Mouse (Mus musculus) limb, embryonic 11.5 days (tissue): ENCODE data around the gene Kdm5a. TPM values are rescaled to one million over a fixed set of nuclear protein-coding genes. Genes with fewer than 3 reads are reported as not detected.

Experiments
- ATAC-seq: fragments of 200-750 bp; cut with Nextera tagmentation; 2 replicates; pipeline ENCODE4 v1.8.0; 2017; ENCODE audit warnings: low read depth; ENCODE audit not compliant: insufficient number of reproducible peaks, low FRiP score, low TSS enrichment
- DNase-seq: peaks from one replicate; pipeline ENCODE4 v3.0.0-alpha.2; 2015; ENCODE audit warnings: low spot score
- H3K27ac ChIP-seq: fragments of 300-500 bp; sonication (generic); replicated peaks from 2 replicates; pipeline ENCODE4 v1.5.1; 2014; ENCODE audit warnings: low read depth, mild to moderate bottlenecking, low read length
- H3K27me3 ChIP-seq: fragments of 300-500 bp; sonication (generic); 2 replicates; pipeline ENCODE4 v1.6.1; 2014; ENCODE audit warnings: mild to moderate bottlenecking, low read length, mixed read lengths; ENCODE audit not compliant: control insufficient read depth, insufficient read depth
- H3K36me3 ChIP-seq: fragments of 300-500 bp; sonication (generic); 2 replicates; pipeline ENCODE4 v1.6.1; 2014; ENCODE audit warnings: mild to moderate bottlenecking, low read length, moderate library complexity, mixed read lengths; ENCODE audit not compliant: control insufficient read depth, insufficient read depth
- H3K4me1 ChIP-seq: fragments of 300-500 bp; sonication (generic); 2 replicates; pipeline ENCODE4 v1.6.1; 2014; ENCODE audit warnings: low read length, mixed read lengths; ENCODE audit not compliant: control insufficient read depth, insufficient read depth
- H3K4me2 ChIP-seq: fragments of 300-500 bp; sonication (generic); 2 replicates; pipeline ENCODE4 v1.6.1; 2014; ENCODE audit warnings: low read depth, mild to moderate bottlenecking, moderate library complexity; ENCODE audit not compliant: severe bottlenecking
- H3K4me3 ChIP-seq: fragments of 300-500 bp; sonication (generic); 2 replicates; pipeline ENCODE4 v1.5.1; 2014; ENCODE audit warnings: low read depth, low read length
- H3K9ac ChIP-seq: fragments of 300-500 bp; sonication (generic); 2 replicates; pipeline ENCODE4 v1.6.1; 2014; ENCODE audit warnings: mild to moderate bottlenecking, low read length
- H3K9me3 ChIP-seq: fragments of 300-500 bp; sonication (generic); 2 replicates; pipeline ENCODE4 v1.6.1; 2016; ENCODE audit warnings: low read length; ENCODE audit not compliant: control insufficient read depth
- WGBS: fragments of 180-500 bp; shearing (Covaris S2); extraction: QIAGEN DNeasy Blood & Tissue Kit; methylation state at CpG from one replicate; pipeline ENCODE4 v1.1.7; 2014; 5-methylcytosine and 5-hydroxymethylcytosine counted together
- polyA plus RNA-seq: library from polyadenylated mRNA; unstranded; fragments of >200 nt; fragmentation: Nextera tagmentation; extraction: Ambion mirVana; gene quantifications from 2 replicates; pipeline ENCODE4 v1.2.1, GENCODE M21; 2014

Gene Kdm5a
- polyA plus RNA-seq, result 51.7 and 54.1 TPM in 2 replicates

GRCm38 (mm10) chr6:120363688-120364522 lies at the start of gene Kdm5a, which contains the start of gene Ccdc77:
Gene Kdm5a, plus strand, starts transcription at chr6:120364124.
Gene Ccdc77, minus strand, starts transcription at chr6:120364374.
- ATAC-seq (peak; percentile 95), DNase-seq (peak; percentile 92)
- peak within 1 kb of the TSS; percentile 93 for H3K4me2 ChIP-seq
- H3K9me3 ChIP-seq, result no peaks in the 10 kb centered on the region
- H3K36me3 ChIP-seq, result peaks cover 5% of the 10 kb centered on the region; the same call in 1 of the 2 replicates
- H3K4me1 ChIP-seq, result peaks cover 6% of the 10 kb centered on the region
- H3K4me3 ChIP-seq, result peak within 1 kb of the TSS; percentile 97
- peak within 1 kb of the TSS; percentile 91 for H3K9ac ChIP-seq
- under 1% methylated on average over 71 of the region's 71 CpGs for WGBS
- H3K27ac ChIP-seq, result peak within 1 kb of the TSS; percentile 80
- H3K27me3 ChIP-seq, result no peaks in the 10 kb centered on the region

- no peaks in the 10 kb centered on the region for H3K4me1 ChIP-seq
- H3K27ac ChIP-seq, result no peak overlapping the region
- 77% methylated on average over 11 of the region's 11 CpGs for WGBS
- H3K4me3 ChIP-seq, result no peak overlapping the region
- DNase-seq (no peak), ATAC-seq (no peak)
- no peak overlapping the region for H3K9ac ChIP-seq
- no peaks in the 10 kb centered on the region for H3K27me3 ChIP-seq
- no peaks in the 10 kb centered on the region for H3K36me3 ChIP-seq
- no peaks in the 10 kb centered on the region for H3K9me3 ChIP-seq
- no peak overlapping the region for H3K4me2 ChIP-seq
Measured at GRCm38 (mm10) chr6:120318303-120318940, 45.5 kb upstream of the Kdm5a start.

GRCm38 (mm10) chr6:120319129-120319528 lies 44.8 kb upstream of the Kdm5a start:
- DNase-seq (no peak), ATAC-seq (no peak)
- Histone ChIP-seq H3K27me3 (no peaks in the 10 kb centered on the region), H3K4me1 (no peaks in the 10 kb centered on the region), H3K27ac (no peak overlapping the region), H3K36me3 (no peaks in the 10 kb centered on the region; the same call in 1 of the 2 replicates), H3K4me3 (no peak overlapping the region), H3K9ac (no peak overlapping the region), H3K9me3 (no peaks in the 10 kb centered on the region), H3K4me2 (no peak overlapping the region)
- 89% methylated on average over 9 of the region's 9 CpGs for WGBS

GRCm38 (mm10) chr6:120320369-120320768 lies 43.6 kb upstream of the Kdm5a start:
- Histone ChIP-seq H3K27me3 (no peaks in the 10 kb centered on the region), H3K4me2 (no peak overlapping the region), H3K36me3 (peaks cover 4% of the 10 kb centered on the region; the same call in 1 of the 2 replicates), H3K4me3 (no peak overlapping the region), H3K9me3 (no peaks in the 10 kb centered on the region), H3K4me1 (no peaks in the 10 kb centered on the region), H3K9ac (no peak overlapping the region), H3K27ac (no peak overlapping the region)
- ATAC-seq, result no peak
- WGBS, result 71% methylated on average over 2 of the region's 2 CpGs
- no peak for DNase-seq

- no peaks in the 10 kb centered on the region for H3K4me1 ChIP-seq
- 29% methylated on average over 6 of the region's 6 CpGs for WGBS
- H3K9ac ChIP-seq, result no peak overlapping the region
- peaks cover 8% of the 10 kb centered on the region; the same call in 1 of the 2 replicates for H3K36me3 ChIP-seq
- no peak overlapping the region for H3K4me3 ChIP-seq
- H3K4me2 ChIP-seq, result no peak overlapping the region
- H3K9me3 ChIP-seq, result no peaks in the 10 kb centered on the region
- H3K27ac ChIP-seq, result no peak overlapping the region
- ATAC-seq, result no peak
- H3K27me3 ChIP-seq, result no peaks in the 10 kb centered on the region
- peak; percentile 64 for DNase-seq
Measured at GRCm38 (mm10) chr6:120324295-120324927, 39.5 kb upstream of the Kdm5a start.

GRCm38 (mm10) chr6:120332351-120332750 lies 31.6 kb upstream of the Kdm5a start:
- Histone ChIP-seq H3K9me3 (no peaks in the 10 kb centered on the region), H3K4me1 (no peaks in the 10 kb centered on the region), H3K27ac (no peak overlapping the region), H3K4me2 (no peak overlapping the region), H3K36me3 (peaks cover 15% of the 10 kb centered on the region), H3K27me3 (no peaks in the 10 kb centered on the region), H3K4me3 (no peak overlapping the region), H3K9ac (no peak overlapping the region)
- 80% methylated on average over 2 of the region's 2 CpGs for WGBS
- ATAC-seq, result no peak
- no peak for DNase-seq

GRCm38 (mm10) chr6:120343992-120344391 lies 19.9 kb upstream of the Kdm5a start:
- Histone ChIP-seq H3K36me3 (peaks cover 8% of the 10 kb centered on the region; the same call in 1 of the 2 replicates), H3K9me3 (no peaks in the 10 kb centered on the region), H3K9ac (no peak overlapping the region), H3K4me2 (no peak overlapping the region), H3K4me1 (no peaks in the 10 kb centered on the region), H3K27ac (no peak overlapping the region), H3K4me3 (no peak overlapping the region), H3K27me3 (no peaks in the 10 kb centered on the region)
- no peak for ATAC-seq
- DNase-seq, result no peak
- 79% methylated on average over 1 of the region's 1 CpGs for WGBS

- Histone ChIP-seq H3K9ac (no peak overlapping the region), H3K27me3 (no peaks in the 10 kb centered on the region), H3K9me3 (no peaks in the 10 kb centered on the region), H3K4me1 (no peaks in the 10 kb centered on the region), H3K4me2 (no peak overlapping the region), H3K27ac (no peak overlapping the region), H3K36me3 (peaks cover 5% of the 10 kb centered on the region; the same call in 1 of the 2 replicates), H3K4me3 (no peak overlapping the region)
- ATAC-seq (no peak), DNase-seq (no peak)
- WGBS, result 97% methylated on average over 3 of the region's 3 CpGs
Measured at GRCm38 (mm10) chr6:120349018-120349417, 14.9 kb upstream of the Kdm5a start.
